Mouse (Mus musculus) kidney, adult 2 months (tissue): ENCODE measurements around the gene Prkcz. TPM values are rescaled to one million over a fixed set of nuclear protein-coding genes. Genes with fewer than 3 reads are reported as not detected.

Source experiments
- DNase-seq: peaks from one replicate; pipeline ENCODE4 v3.0.0; 2021
- H3K27ac ChIP-seq: fragments of 200-500 bp; 2 replicates; pipeline ENCODE4 v1.5.1; 2012; ENCODE audit warnings: low read depth, low read length, control low read depth, inconsistent platforms; ENCODE audit not compliant: insufficient read depth
- H3K27me3 ChIP-seq: fragments of 200-500 bp; replicated peaks from 2 replicates; pipeline ENCODE4 v1.6.1; 2012; ENCODE audit warnings: mild to moderate bottlenecking, moderate library complexity, low read length, inconsistent platforms; ENCODE audit not compliant: control insufficient read depth, insufficient read depth
- H3K36me3 ChIP-seq: fragments of 200-500 bp; 2 replicates; pipeline ENCODE4 v1.6.1; 2012; ENCODE audit warnings: mild to moderate bottlenecking, moderate library complexity, low read length, inconsistent platforms; ENCODE audit not compliant: control insufficient read depth, insufficient read depth
- H3K4me1 ChIP-seq: fragments of 200-500 bp; 2 replicates; pipeline ENCODE4 v1.6.1; 2011; ENCODE audit warnings: low read length; ENCODE audit not compliant: control insufficient read depth, insufficient read depth
- H3K4me3 ChIP-seq: fragments of 200-500 bp; 2 replicates; pipeline ENCODE4 v1.5.1; 2011; ENCODE audit warnings: mild to moderate bottlenecking, low read depth, low read length, control low read depth; ENCODE audit not compliant: insufficient read depth
- CTCF ChIP-seq: fragments of 200-500 bp; conservative IDR thresholded peaks from 2 replicates; pipeline ENCODE4 v1.5.1; 2011; ENCODE audit warnings: low read depth, mild to moderate bottlenecking, control low read depth, low read length, moderate library complexity, mixed read lengths; ENCODE audit not compliant: insufficient read depth, insufficient read length
- POLR2A ChIP-seq: fragments of 200-500 bp; IDR thresholded peaks from one replicate; pipeline ENCODE4 v1.6.1; 2011; ENCODE audit warnings: low read depth, low read length, control low read depth
- WGBS: fragments of 180-500 bp; shearing (Covaris S2); methylation state at CpG from one replicate; pipeline ENCODE4 v1.1.7; 2018; 5-methylcytosine and 5-hydroxymethylcytosine counted together
- polyA plus RNA-seq: library from polyadenylated mRNA; depleted of rRNA; stranded (reverse); fragments of >200 nt; gene quantifications from 2 replicates; pipeline ENCODE4 v1.2.3, GENCODE M21; 2012

Prkcz gene
- polyA plus RNA-seq, 1 experiment, result 80.1 TPM

DNA sequence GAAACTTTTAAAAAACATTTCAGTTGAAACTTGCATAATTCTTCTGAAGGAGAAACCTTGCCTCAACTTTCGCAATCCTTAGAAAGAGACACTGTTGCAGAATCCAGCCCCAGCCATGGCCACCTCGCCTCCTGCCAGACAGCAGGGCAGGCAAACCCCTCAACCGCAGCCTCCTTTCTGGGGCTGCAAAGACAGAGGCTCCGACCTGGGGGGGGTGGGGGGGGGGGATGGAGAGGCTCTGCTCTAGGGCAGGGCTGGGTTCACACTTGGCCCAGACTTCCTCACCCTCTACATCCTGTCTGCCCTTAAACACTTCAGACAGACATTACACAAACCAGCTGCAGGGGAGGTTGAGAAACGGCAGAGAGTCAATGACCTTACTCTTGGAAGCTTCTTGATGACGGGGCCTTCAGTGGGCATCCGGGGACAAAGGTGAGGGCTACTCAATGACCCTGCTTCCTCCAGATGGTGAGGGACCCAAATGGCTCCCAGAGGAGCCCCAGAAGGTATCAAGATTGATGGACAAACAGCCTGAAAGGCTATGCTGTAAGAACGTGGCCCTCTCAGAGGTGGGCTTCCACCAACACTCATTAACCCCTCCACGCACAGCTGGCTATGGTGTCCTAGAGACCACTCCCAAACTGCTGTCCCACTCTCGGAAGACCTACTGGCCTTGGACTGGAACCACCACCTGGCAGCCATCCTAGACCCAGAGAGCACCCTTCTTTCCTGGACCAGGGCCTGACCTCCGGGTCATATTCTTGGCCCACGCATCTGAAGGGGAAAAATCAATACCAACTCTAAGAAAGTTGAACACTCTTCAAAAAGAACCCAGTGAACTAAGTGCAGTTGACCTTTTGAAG lies 143.7 kb downstream of the Prkcz start:
- no peak for TF ChIP-seq CTCF
- DNase-seq, result peak; percentile 78
- 22% methylated on average over 12 of the region's 12 CpGs for WGBS
- no peak overlapping the region for H3K4me3 ChIP-seq
- no peaks in the 10 kb centered on the region for H3K36me3 ChIP-seq
- H3K4me1 ChIP-seq, result peaks cover 86% of the 10 kb centered on the region
- H3K27ac ChIP-seq, result no peak overlapping the region
- H3K27me3 ChIP-seq, result no peaks in the 10 kb centered on the region

DNA sequence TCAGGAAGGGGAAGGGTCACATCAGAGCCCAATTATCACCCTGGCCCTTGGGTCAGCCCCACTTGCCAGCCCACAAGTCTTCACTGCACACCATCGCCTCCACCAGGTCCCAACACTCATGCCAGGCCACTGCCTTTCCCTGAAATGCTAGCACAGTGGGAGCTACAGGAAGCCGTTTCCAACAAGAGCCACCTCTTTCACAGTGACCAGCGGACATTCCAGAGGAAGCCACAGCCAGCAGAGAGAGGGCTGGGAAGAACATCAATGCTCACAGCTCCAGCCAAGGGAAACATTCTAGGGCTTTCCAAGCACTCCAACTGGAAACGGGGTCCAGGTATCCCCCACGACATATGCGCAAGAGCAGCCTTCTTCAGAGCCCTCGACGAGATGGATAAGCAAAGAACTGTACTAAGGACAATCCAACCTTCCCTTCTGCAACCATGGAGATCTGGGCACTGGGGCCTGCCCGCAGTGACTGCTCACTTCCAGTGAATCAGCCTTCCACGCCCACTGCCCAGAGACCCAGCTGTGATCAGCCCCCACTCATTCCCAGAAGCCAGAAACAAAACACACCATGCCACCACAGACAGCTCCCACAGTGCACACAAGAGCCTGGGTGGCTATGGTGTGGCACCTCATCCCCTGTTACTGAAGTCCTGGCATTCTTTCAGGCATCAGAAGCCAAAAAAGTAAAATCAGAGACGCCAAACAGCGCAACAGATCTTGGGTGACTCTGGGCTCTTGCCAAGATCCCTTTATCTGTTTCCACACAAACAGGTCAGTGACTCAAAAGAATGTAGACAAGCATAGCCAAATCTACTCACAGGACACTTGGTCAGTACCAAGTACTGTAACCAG lies 145.2 kb downstream of the Prkcz start:
- peak overlapping the region; percentile 3; the same call in 1 of the 2 replicates for H3K27ac ChIP-seq
- WGBS, result 33% methylated on average over 12 of the region's 12 CpGs

DNA sequence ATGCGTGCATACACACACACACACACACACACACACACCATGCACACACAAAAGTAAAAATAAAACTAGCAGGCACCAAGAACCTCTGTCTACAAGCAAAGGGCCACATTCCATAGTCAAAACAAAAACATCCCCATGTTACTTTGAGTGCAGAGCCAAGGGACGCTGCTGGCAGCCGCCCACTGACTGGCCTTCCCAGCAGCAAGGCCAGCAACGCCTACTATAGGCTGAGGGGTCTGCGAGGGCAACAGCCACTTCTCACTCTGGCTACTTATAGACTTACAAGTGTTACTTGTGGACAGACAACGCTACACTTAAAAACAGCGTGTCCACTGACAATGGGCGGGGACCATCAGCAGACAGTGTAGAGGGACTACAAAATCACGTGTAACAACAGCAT lies 146.0 kb downstream of the Prkcz start:
- DNase-seq, result no peak
- no peak for TF ChIP-seq CTCF
- Histone ChIP-seq H3K27ac (no peak overlapping the region), H3K36me3 (no peaks in the 10 kb centered on the region), H3K27me3 (no peaks in the 10 kb centered on the region), H3K4me3 (no peak overlapping the region), H3K4me1 (peaks cover 77% of the 10 kb centered on the region)
- WGBS, result 39% methylated on average over 9 of the region's 9 CpGs

More for the DNA sequence above, 145.2 kb downstream of the Prkcz start:
- peak; percentile 66 for DNase-seq
- H3K4me3 ChIP-seq, result no peak overlapping the region
- no peaks in the 10 kb centered on the region for H3K27me3 ChIP-seq
- H3K36me3 ChIP-seq, result no peaks in the 10 kb centered on the region
- peaks cover 83% of the 10 kb centered on the region for H3K4me1 ChIP-seq
- no peak for TF ChIP-seq CTCF
- TF ChIP-seq POLR2A, result no peak

DNA sequence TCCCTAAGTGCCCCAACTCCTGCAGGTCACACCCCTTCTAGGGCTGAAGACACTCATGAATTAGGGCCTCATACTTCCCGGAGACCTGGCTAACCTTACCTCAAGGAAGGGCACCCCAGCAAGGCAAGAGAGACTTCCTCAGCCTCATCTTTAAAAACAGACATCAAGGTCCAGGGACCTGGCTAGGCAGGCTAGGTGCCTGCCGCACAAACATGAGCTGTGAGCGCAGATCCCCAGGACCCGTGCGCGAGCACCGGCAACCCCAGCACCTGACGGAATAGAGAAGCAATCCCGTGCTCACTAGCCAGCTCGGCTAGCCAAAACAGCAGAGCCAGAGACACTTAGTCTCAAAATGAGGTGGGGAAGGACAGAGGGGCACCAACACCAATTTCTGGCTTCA lies 146.4 kb downstream of the Prkcz start:
- WGBS, result 52% methylated on average over 10 of the region's 10 CpGs
- H3K4me3 ChIP-seq, result no peak overlapping the region
- H3K4me1 ChIP-seq, result peaks cover 73% of the 10 kb centered on the region
- H3K27ac ChIP-seq, result no peak overlapping the region
- H3K36me3 ChIP-seq, result no peaks in the 10 kb centered on the region
- H3K27me3 ChIP-seq, result no peaks in the 10 kb centered on the region
- no peak for DNase-seq
- TF ChIP-seq CTCF (no peak), POLR2A (no peak)

DNA sequence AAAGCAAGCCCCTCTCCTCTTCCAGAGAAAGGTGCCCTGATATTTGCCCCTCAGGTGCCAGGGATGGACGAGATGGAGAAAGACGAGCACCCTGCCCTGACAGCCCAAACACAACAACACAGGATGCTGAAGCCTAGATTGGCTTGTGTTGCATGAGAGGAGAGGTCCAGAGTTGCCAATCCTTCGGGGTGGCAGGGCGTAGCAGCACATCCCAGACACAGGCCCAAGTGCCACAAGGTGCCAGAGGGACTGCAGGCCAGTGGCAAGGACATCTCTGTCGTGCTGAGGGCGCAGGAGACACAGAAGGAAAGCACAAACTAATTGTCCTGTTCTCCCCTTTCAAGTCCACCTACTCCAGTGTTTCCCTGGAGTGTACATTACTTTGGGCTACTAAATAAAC lies 147.0 kb downstream of the Prkcz start:
- 51% methylated on average over 6 of the region's 6 CpGs for WGBS
- Histone ChIP-seq H3K27me3 (no peaks in the 10 kb centered on the region), H3K36me3 (no peaks in the 10 kb centered on the region), H3K4me1 (peaks cover 73% of the 10 kb centered on the region), H3K27ac (no peak overlapping the region), H3K4me3 (no peak overlapping the region)
- TF ChIP-seq POLR2A, result no peak
- TF ChIP-seq CTCF, result no peak
- no peak for DNase-seq

DNA sequence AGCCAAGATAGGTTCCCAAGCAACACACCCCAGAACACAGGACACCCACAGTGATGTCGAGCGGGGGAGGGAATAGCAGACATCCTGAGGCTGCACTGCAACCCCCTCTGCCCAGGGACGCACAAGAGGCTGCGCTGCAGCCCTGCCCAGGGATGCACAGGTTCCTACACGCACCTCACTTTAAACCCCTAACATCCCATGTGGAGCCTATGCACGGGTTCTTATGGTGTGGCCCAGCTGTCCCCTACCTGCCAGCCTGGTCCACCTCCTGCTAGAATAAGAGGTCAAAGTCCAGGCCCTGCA lies 147.5 kb downstream of the Prkcz start:
- WGBS, result 64% methylated on average over 6 of the region's 6 CpGs
- H3K4me1 ChIP-seq, result peaks cover 72% of the 10 kb centered on the region
- no peak for DNase-seq

More for the DNA sequence above, 147.5 kb downstream of the Prkcz start:
- Histone ChIP-seq H3K27ac (no peak overlapping the region), H3K27me3 (no peaks in the 10 kb centered on the region), H3K36me3 (no peaks in the 10 kb centered on the region), H3K4me3 (no peak overlapping the region)
- TF ChIP-seq CTCF, result no peak
- no peak for TF ChIP-seq POLR2A
